Mouse (Mus musculus): ENCODE measurements around the gene 4930402K13Rik. TPM values are rescaled to one million over a fixed set of nuclear protein-coding genes. Genes with fewer than 3 reads are reported as not detected.
"Not testable (repeated sequence)": the region's sequence is repeated elsewhere in the genome, so short reads cannot be mapped to it uniquely, and the experiment has no call there.

4930402K13Rik gene
- not detected in 2 replicates for polyA plus RNA-seq (2016; fragmentation: Nextera tagmentation; extraction: Ambion mirVana)

- H3K27ac ChIP-seq = no peak within 1 kb of the TSS
- H3K9me3 ChIP-seq = no peaks in the 10 kb centered on the region
- H3K27me3 ChIP-seq (ENCODE audit: insufficient read depth, poor library complexity, severe bottlenecking) = no peaks in the 10 kb centered on the region
- WGBS = 79% methylated on average over 6 of the region's 6 CpGs
- no peak for DNase-seq (ENCODE audit: low spot score)
- H3K4me1 ChIP-seq (replicated peaks) = no peaks in the 10 kb centered on the region
- H3K4me3 ChIP-seq = no peak within 1 kb of the TSS
- H3K36me3 ChIP-seq = no peaks in the 10 kb centered on the region
These were observed at the start of gene 4930402K13Rik for GRCm38 (mm10) chrX:9104262-9104661. 4930402K13Rik (plus strand) TSS chrX:9104562.

GRCm38 (mm10) chrX:9060952-9061351 is 43.4 kb upstream of the 4930402K13Rik start:
- 23% methylated on average over 8 of the region's 9 CpGs for WGBS
- not testable (repeated sequence) for H3K36me3 ChIP-seq; DNase-seq (ENCODE audit: low spot score); H3K27me3 ChIP-seq (ENCODE audit: insufficient read depth, poor library complexity, severe bottlenecking); H3K4me1 ChIP-seq (replicated peaks); H3K4me3 ChIP-seq; H3K27ac ChIP-seq
- H3K9me3 ChIP-seq = peaks cover 12% of the 10 kb centered on the region

- H3K4me1 ChIP-seq (replicated peaks) = no peaks in the 10 kb centered on the region
- DNase-seq (ENCODE audit: low spot score) = no peak
- no peak overlapping the region for H3K27ac ChIP-seq
- WGBS = 85% methylated on average over 4 of the region's 4 CpGs
- no peaks in the 10 kb centered on the region for H3K36me3 ChIP-seq
- peaks cover 12% of the 10 kb centered on the region for H3K9me3 ChIP-seq
- H3K4me3 ChIP-seq = no peak overlapping the region
- H3K27me3 ChIP-seq (ENCODE audit: insufficient read depth, poor library complexity, severe bottlenecking) = no peaks in the 10 kb centered on the region
These were observed 42.3 kb upstream of the 4930402K13Rik start for GRCm38 (mm10) chrX:9062101-9062500.

DNA sequence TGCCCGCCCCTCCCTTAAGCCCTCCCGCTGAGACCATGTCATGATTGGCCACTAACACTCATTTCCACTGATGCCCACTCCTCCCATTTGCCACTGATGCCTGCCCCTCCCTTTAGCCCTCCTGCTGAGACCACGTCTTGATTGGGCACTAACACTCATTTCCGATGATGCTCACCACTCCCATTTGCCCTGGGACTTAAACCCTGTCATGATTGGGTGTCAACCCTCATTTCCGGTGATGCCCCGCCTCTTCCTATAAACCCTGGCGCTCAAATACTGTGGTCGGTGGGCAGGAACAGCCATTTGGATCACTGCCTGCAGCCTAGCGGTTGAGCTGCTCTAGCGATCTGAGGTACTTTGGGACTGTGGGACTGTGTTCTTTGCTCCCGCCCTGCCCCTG is 41.6 kb upstream of the 4930402K13Rik start, which contains the start of gene Fthl17f:
Gene Fthl17f (plus strand): TSS at position 301 of the 400 bp plus-strand sequence.
- not testable (repeated sequence) for H3K4me3 ChIP-seq; DNase-seq (ENCODE audit: low spot score); H3K4me1 ChIP-seq (replicated peaks); H3K36me3 ChIP-seq; H3K27me3 ChIP-seq (ENCODE audit: insufficient read depth, poor library complexity, severe bottlenecking); H3K27ac ChIP-seq
- WGBS = 90% methylated on average over 11 of the region's 11 CpGs
- H3K9me3 ChIP-seq = peaks cover 12% of the 10 kb centered on the region

GRCm38 (mm10) chrX:9077699-9078098 is 26.7 kb upstream of the 4930402K13Rik start:
- H3K27me3 ChIP-seq (ENCODE audit: insufficient read depth, poor library complexity, severe bottlenecking); H3K4me1 ChIP-seq (replicated peaks); H3K4me3 ChIP-seq; H3K9me3 ChIP-seq; H3K27ac ChIP-seq; DNase-seq (ENCODE audit: low spot score); H3K36me3 ChIP-seq: not testable (repeated sequence)
- WGBS = 24% methylated on average over 10 of the region's 10 CpGs

DNA sequence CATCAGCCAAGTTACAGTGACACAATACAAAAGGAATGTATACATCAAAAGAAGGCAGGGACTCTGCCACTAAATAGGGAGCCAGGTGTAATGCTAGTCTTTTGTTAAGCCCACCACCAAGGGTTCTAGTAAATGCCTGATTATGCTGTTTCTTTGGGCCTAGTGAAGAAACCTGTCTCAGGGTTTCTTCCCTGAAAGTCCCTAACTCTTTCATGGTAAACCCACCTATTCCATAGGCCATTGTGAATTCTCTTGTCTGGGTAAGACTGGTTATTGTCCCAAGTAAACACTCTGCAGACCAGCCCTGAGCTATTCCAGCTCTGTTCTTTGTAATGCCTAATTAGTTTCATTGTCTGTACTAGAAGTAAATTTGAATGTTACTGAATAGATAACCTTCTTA is 9.3 kb upstream of the 4930402K13Rik start:
- not testable (repeated sequence) for H3K27me3 ChIP-seq (ENCODE audit: insufficient read depth, poor library complexity, severe bottlenecking); H3K4me1 ChIP-seq (replicated peaks); H3K27ac ChIP-seq; DNase-seq (ENCODE audit: low spot score); H3K9me3 ChIP-seq; H3K4me3 ChIP-seq; H3K36me3 ChIP-seq

GRCm38 (mm10) chrX:9110381-9110780 is 6.0 kb downstream of the 4930402K13Rik start:
- 71% methylated on average over 2 of the region's 2 CpGs for WGBS
- no peaks in the 10 kb centered on the region for H3K9me3 ChIP-seq
- H3K4me1 ChIP-seq (replicated peaks) = no peaks in the 10 kb centered on the region
- no peak overlapping the region for H3K4me3 ChIP-seq
- H3K36me3 ChIP-seq = no peaks in the 10 kb centered on the region
- no peaks in the 10 kb centered on the region for H3K27me3 ChIP-seq (ENCODE audit: insufficient read depth, poor library complexity, severe bottlenecking)
- DNase-seq (ENCODE audit: low spot score) = no peak
- no peak overlapping the region for H3K27ac ChIP-seq

DNA sequence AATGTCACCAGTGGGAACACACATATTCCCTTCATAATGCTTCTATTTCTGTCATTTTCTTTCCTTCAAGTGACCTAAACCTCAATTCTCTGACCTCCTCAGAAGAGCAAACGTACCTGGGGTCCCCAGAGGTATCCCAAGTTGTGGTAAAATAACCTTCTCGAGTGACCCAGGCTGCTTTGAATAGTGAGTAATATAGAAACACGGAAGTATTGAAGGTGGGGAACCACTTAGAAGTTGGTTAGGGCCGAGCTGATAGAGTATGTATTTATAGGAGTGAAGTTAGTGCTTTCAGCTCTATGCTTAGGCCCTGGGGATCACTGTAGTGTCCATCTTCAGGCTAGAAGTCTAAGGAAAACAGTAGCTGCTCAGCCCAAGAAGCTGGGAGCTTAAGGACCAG is 20.6 kb downstream of the 4930402K13Rik start:
- Histone ChIP-seq H3K9me3 (no peaks in the 10 kb centered on the region), H3K27ac (no peak overlapping the region), H3K27me3 (ENCODE audit: insufficient read depth, poor library complexity, severe bottlenecking) (no peaks in the 10 kb centered on the region), H3K4me1 (replicated peaks) (no peaks in the 10 kb centered on the region), H3K4me3 (no peak overlapping the region), H3K36me3 (no peaks in the 10 kb centered on the region)
- WGBS = 68% methylated on average over 4 of the region's 4 CpGs
- DNase-seq (ENCODE audit: low spot score) = no peak

- DNase-seq (ENCODE audit: low spot score) = no peak
- Histone ChIP-seq H3K4me1 (replicated peaks) (no peaks in the 10 kb centered on the region), H3K27me3 (ENCODE audit: insufficient read depth, poor library complexity, severe bottlenecking) (no peaks in the 10 kb centered on the region), H3K9me3 (no peaks in the 10 kb centered on the region), H3K4me3 (no peak overlapping the region), H3K36me3 (no peaks in the 10 kb centered on the region), H3K27ac (no peak overlapping the region)
- WGBS = 45% methylated on average over 7 of the region's 7 CpGs
These were observed 24.0 kb downstream of the 4930402K13Rik start for GRCm38 (mm10) chrX:9128317-9128831.

DNA sequence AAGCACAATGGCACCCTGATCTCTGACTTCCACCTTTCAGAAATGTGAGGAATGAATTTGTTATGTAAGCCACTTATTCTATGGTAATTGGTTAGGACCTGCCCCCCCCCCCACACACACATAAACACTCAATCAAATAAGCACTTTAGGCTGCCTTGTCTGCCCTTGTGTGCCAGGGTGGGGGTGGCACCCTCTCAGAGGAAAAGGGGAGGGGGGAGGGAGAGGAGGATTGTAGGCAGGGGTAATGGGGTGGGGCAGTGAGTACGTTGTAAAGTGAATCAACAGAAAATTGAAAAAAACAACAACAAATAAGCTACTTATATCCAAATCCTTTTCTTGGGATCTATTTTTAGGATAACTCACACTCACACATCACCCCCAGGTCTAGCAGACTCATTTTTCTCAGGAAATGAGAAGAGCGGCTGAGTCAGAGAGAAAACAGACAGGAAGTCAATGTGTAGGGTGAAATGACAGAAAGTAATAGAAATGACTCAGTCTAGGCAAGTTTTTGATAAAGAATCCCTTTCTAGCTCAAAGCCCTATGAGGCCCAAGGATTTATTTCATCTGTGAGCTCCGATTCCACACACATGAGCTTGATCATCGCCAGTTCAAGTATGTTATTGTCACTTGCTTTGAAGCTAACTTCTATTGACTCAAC is 35.1 kb downstream of the 4930402K13Rik start:
- no peaks in the 10 kb centered on the region for H3K36me3 ChIP-seq
- DNase-seq (ENCODE audit: low spot score) = no peak
- WGBS = 83% methylated on average over 4 of the region's 4 CpGs
- no peak overlapping the region for H3K27ac ChIP-seq
- no peaks in the 10 kb centered on the region for H3K27me3 ChIP-seq (ENCODE audit: insufficient read depth, poor library complexity, severe bottlenecking)
- no peaks in the 10 kb centered on the region for H3K4me1 ChIP-seq (replicated peaks)
- no peaks in the 10 kb centered on the region for H3K9me3 ChIP-seq
- H3K4me3 ChIP-seq = no peak overlapping the region

DNA sequence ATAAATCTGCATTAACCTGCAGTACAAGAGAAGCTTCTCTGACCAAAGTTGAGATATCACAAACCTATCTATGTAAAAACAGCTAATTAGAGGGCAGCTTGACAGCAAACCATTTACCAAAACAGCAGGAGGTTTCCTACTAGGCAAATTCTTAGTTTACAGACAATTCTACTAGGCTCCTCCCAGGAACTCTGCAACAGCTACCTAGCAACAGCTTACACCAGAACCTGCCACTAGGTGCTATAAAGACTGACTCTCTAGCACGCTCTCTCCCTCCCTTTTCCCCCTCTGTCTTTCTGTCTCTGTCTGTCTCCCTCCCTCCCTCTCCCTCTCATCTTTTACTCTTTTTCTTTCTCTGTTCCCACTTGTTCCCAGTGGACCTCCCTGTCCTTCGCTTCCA is 38.3 kb downstream of the 4930402K13Rik start:
- no peak overlapping the region for H3K27ac ChIP-seq
- H3K36me3 ChIP-seq = no peaks in the 10 kb centered on the region
- DNase-seq (ENCODE audit: low spot score) = no peak
- H3K9me3 ChIP-seq = no peaks in the 10 kb centered on the region
- H3K4me3 ChIP-seq = no peak overlapping the region
- no peaks in the 10 kb centered on the region for H3K4me1 ChIP-seq (replicated peaks)
- WGBS = 40% methylated on average over 2 of the region's 2 CpGs
- H3K27me3 ChIP-seq (ENCODE audit: insufficient read depth, poor library complexity, severe bottlenecking) = no peaks in the 10 kb centered on the region

All from hindbrain, embryonic 10.5 days (tissue).